In genomic region chr6:100323756-100324430, GRCm38 (mm10) we compare ENCODE assay signal across 8 mouse cellular contexts. TPM values are rescaled to one million over a fixed set of nuclear protein-coding genes. Genes with fewer than 3 reads are reported as not detected.
A peak's percentile ranks its signal among the peaks of the same experiment; 100 is the strongest.
DNase-seq lines count a peak whose midpoint lies in the region; ATAC-seq lines count a peak whose summit lies in the region.

No protein-coding gene starts in this region.

- H3K9me3 ChIP-seq in kidney, embryonic 14.5 days (ENCODE audit: control insufficient read depth, low read length), result no peaks in the 10 kb centered on the region

- ATAC-seq in kidney, embryonic 14.5 days (ENCODE audit: low FRiP score, low TSS enrichment), result no peak

- no peaks in the 10 kb centered on the region for H3K4me1 ChIP-seq in kidney, embryonic 14.5 days (ENCODE audit: control insufficient read depth, insufficient read depth, low read length)

- no peak overlapping the region for H3K9ac ChIP-seq in kidney, embryonic 14.5 days (ENCODE audit: low read depth, low read length)

- DNase-seq in cerebellum, adult 9-11 months, result peak; percentile 14
- no peak for DNase-seq in cerebellum, adult 11 months
- DNase-seq in kidney, adult 8-10 months, result peak; percentile 9 to 31
- DNase-seq in adrenal gland, postnatal 36 days, result peak; percentile 14 to 50
- peak; percentile 25 to 44 for DNase-seq in kidney, postnatal 25 days
- DNase-seq in thymus, postnatal 36 days, result no peak
- DNase-seq in frontal cortex, postnatal 25 days (ENCODE audit: low spot score in 2 of 2), result no peak

- H3K27me3 ChIP-seq in kidney, embryonic 14.5 days (ENCODE audit: control insufficient read depth, insufficient read depth, low read length), result no peaks in the 10 kb centered on the region

- H3K4me2 ChIP-seq in kidney, embryonic 14.5 days (replicated peaks; ENCODE audit: low read depth, low read length), result no peak overlapping the region

- no peak overlapping the region for H3K4me3 ChIP-seq in kidney, embryonic 14.5 days (ENCODE audit: low read length)

- no peaks in the 10 kb centered on the region for H3K36me3 ChIP-seq in kidney, embryonic 14.5 days (ENCODE audit: control insufficient read depth, insufficient read depth, low read length)

- WGBS in kidney, embryonic 14.5 days, result 81% methylated on average over 10 of the region's 10 CpGs

- H3K27ac ChIP-seq in kidney, embryonic 14.5 days (ENCODE audit: low read depth, low read length), result no peak overlapping the region

RNA-seq across cellular contexts. Expression of gene Rybp, which starts 36.6 kb away (rescaled TPM):
- 12.8 and 15.8 TPM in 2 replicates for polyA plus RNA-seq in kidney, embryonic 14.5 days (2014; fragmentation: Nextera tagmentation; extraction: Ambion mirVana)
- total RNA-seq in adrenal gland, postnatal 36 days (2021), result 10 to 100 TPM; 28.2 to 32.8 TPM

Comparison
In these comparisons a context has a peak if more than half of its experiments do, and no peak if none do; other contexts are left out.
1. DNase-seq: peak in cerebellum, adult 9-11 months (single experiment), kidney, adult 8-10 months (2 of 2), adrenal gland, postnatal 36 days (2 of 2) and kidney, postnatal 25 days (2 of 2); none in cerebellum, adult 11 months (single experiment), thymus, postnatal 36 days (0 of 2) and frontal cortex, postnatal 25 days (0 of 2).